Mouse (Mus musculus): Measurements from ENCODE around the gene Cd2bp2. TPM values are rescaled to one million over a fixed set of nuclear protein-coding genes. Genes with fewer than 3 reads are reported as not detected.

Gene Cd2bp2
- total RNA-seq, 2 experiments from 2014 or later: 81.4 to 89.5 TPM

DNA sequence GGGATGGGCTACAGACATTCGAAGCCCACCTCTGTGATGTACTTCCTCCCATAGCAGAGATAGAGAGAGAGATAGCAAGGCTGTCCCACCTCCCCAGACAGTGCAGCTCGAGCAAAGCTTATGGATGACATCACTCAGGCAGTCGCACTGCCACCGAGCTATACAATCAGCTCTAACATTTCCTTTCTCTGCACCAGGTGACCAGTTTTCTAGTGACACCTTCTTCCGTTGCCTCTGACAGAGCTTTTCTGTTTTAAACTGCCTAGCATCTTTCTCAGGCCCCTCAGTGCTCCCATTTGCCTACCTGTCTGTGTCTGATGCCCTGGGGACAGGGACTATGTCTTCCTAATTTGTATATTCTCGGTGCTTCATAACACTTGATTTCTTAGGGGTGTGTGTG lies 24.6 kb upstream of the Cd2bp2 start:
- intact Hi-C loops (cut with DNase I): no loop called here
- DNase-seq (ENCODE audit: low spot score in 2 of 2): no peak

DNA sequence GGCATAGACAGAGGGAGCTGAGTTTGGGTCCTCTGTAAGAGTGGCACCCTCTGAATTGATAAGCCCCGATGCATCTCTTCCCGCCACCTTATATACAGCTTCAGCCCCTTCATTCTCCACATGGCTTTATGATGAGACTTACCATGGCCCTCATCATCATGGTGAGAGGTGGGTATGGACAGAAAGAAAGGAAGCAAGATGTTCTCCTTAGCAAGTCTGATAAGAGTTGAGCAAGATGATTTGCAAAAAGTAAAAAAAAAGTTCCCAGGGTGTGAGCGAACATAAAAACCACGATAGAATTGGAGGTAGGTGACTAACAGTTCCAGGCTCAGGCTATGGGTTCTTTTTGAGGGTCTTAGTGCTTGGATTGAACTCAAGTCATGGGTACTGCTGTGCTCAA lies 22.8 kb upstream of the Cd2bp2 start:
- intact Hi-C loops (cut with DNase I): no loop called here

DNA sequence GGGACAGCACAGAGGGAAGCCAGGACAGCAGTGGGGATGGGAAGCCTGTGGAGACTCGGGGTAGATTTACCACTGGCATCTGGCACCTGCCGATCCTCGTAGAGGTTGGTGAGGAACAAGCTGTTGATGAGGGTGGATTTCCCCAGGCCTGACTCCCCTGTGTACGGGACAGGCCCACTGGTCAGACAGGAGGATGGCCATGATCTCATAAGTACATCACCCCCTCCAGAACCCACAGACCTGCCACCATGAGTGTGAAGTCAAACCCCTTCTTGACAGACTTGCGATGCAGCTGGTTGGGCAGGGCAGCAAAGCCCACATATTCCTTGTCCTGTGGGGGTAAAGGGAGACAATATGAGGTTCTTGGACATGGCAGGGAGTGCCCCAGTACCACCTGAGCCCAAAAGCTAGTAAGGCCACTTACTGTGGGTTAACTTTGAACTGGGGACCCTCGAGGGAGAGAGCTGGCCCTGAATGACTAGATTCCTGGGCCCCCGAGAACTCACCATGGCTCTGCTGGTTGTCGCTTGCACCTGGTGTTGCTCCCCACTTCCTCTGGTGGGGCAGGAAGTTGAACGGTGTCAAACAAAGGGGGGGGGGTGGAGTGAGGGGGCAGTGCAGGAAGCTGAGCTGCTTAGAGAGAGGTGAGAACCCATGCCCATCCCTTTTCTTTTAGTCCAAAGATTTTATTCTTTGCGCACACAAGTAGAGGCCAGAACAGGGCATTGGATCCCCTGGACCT lies 22.2 kb upstream of the Cd2bp2 start:
- DNase-seq (ENCODE audit: low spot score in 2 of 2): no peak
- intact Hi-C loops (cut with DNase I): no loop called here

More for the DNA sequence above, 22.8 kb upstream of the Cd2bp2 start:
- DNase-seq (ENCODE audit: low spot score in 2 of 2): no peak

DNA sequence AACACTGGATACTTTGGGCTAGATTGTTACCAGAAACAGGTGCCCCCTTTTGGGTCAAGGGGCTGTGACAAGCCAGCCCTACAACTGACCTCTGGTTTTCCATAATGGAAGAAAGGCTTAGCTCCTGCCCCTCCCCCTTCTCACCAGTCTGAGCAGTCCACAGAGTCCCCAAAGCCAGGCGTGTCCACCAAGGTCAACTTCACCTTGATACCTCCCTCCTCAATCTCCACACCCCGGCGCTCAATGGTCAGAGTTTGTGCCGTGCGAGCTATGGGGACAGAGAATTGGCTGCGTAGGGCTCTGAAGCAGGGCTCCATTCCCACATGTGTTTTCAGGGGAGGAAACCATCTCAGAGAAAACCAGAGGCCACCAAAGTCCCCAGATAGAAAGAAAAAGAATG lies 21.6 kb upstream of the Cd2bp2 start:
- intact Hi-C loops (cut with DNase I): no loop called here
- no peak for DNase-seq (ENCODE audit: low spot score in 2 of 2)

DNA sequence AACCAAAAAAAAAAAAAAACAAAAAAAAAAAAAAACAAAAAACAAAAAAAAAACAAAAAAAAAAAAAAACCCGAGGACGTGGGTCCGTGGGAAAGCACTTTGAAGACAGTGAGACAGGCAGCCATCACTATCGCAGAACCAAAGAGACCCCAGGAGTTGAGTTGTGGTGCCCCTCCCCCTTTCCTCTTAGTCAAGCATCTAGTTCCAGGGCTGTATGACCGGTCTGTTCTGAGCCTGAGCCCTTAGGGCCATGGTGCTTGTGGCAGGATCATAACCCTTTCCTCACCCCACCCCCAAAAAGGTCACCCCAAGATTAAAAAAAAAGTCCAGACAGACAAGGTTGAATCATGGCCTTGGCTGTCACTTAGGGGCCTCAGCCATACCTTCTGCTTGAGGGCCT lies 20.5 kb upstream of the Cd2bp2 start:
- no peak for DNase-seq (ENCODE audit: low spot score in 2 of 2)

DNA sequence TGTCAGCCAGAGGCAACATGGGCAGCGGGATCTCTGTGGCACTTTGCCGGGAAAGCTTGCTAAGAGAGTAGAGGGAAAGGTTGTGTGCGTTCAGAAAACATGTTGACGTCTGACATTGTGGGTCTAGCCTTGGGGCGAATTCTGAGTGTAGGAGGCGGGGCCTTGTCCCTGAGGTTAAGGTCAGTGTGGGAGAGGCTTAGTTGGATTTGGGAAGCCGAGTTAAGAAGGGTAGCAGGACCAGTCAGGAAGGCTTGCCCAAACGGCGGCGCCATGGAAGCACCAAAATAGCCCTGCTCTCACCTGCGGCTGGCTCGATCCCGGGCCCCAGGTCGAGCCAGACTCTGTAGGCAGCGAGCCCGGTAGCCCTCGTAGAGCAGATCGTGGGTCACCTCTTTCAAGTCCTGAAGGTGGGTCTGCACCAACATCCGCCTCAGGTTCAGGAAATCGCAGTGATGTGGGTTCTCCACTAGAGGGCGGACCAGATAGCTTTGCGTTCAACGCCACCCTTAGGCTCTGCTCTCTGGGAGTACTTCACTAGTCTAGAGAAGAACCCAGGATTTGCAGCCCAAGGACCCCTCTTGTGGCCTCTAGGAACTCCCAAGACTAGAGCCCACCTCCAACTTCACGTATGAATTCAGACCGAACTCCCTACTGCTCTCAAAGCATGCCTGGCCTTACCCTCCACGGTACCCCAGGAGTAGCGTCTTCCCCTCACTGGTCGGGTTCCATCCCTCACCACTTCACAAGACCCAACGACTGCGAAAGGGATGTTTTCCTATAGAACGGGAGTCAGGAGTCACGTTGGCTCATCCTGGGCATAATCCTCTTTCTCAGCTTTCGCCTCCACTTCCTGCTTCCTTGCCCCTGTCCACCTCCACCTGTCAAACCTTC lies 19.4 kb upstream of the Cd2bp2 start:
- DNase-seq (ENCODE audit: low spot score in 2 of 2): peak in 1 of 2 experiments; percentile 42
- intact Hi-C loops (cut with DNase I): no loop called here

More for the DNA sequence above, 20.5 kb upstream of the Cd2bp2 start:
- intact Hi-C loops (cut with DNase I): no loop called here

DNA sequence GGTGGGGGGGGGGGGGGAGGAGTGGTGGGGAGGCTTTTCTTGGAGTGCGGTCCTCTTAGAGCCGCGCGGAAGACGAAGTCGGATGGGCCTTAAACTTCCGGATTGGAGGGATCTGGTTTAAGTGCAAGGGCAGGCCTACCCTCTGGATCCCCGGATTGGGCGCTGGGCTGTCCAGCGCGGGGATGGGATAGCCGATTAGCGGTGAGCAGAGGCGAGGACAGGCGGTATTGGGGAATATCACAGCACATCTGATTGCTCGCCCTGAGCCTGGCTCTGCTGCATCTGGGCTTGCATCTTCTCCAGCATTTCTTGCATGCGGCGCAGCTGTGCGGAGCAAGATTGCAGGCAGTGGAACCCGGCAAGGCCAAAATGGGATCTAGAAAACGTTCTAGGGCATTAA lies 18.7 kb upstream of the Cd2bp2 start:
- intact Hi-C loops (cut with DNase I): no loop called here
- no peak for DNase-seq (ENCODE audit: low spot score in 2 of 2)

DNA sequence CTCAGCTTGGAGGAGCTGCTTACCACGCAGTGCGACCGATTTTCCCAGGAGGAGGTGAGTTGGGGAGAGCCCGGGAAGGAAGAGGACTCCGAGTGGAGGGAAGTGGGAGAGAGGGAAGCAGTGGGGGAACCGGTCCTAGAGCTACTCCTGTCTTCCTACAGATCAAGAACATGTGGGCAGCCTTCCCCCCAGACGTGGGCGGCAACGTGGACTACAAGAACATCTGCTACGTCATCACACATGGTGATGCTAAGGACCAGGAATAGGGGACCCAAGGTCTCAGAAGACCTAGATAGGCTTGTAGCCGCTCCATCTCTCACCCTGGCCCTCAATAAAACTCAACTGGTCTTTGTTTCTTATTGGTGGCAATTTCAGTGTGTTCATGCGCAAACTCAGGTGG lies 18.1 kb upstream of the Cd2bp2 start:
- intact Hi-C loops (cut with DNase I): no loop called here
- no peak for DNase-seq (ENCODE audit: low spot score in 2 of 2)

DNA sequence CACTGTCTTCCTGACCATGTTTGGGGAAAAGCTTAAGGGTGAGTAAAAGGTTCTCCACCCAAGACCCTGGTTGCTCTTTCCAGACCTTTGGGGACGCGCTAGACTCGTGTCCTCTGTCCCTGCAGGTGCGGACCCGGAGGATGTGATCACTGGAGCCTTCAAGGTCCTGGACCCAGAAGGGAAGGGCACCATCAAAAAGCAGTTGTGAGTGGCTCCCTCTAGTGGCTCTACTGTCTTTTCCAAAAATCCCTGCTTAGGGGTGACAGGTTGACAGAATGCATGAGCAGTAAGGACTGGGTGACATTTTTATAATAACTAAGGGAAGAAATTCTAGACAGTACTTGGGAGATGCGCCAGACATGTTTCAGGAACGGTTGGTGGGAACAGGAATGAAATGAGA lies 17.6 kb upstream of the Cd2bp2 start:
- DNase-seq (ENCODE audit: low spot score in 2 of 2): no peak
- intact Hi-C loops (cut with DNase I): no loop called here

DNA sequence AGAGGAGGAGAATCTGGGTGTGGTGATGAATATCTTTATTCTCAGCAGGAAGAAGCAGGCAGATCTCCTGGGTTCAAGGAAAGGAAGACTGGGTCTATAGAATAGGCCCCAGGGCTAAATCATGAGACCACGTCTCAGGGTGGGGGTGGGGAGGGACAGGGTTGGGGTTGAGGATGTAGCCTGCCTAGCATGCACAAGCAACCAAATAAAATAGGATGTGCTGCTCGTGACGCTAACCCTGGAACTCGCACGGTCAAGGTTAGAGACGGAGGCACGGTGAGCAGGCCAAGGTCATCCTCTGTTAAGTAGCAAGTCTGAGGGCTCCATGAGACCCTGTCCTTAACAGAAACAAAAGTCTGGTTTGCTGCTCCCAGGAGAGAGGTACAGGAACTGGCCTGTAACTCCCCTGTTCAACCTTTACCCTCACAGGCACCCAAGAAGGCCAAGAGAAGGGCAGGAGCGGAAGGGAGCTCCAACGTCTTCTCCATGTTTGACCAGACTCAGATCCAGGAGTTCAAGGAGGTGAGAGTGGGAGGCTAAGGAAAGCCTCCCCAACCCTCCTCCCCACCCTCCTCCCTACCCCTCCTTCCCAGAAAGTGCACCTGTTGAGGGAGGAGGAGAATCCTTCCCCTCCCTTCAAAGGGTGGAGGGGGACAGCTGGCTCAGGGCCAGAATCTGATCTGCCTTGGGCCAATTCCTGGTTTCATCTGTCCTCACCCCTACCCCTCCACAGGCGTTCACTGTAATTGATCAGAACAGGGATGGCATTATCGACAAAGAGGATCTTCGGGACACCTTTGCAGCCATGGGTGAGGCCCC lies 16.8 kb upstream of the Cd2bp2 start:
- intact Hi-C loops (cut with DNase I): no loop called here
- DNase-seq (ENCODE audit: low spot score in 2 of 2): no peak

DNA sequence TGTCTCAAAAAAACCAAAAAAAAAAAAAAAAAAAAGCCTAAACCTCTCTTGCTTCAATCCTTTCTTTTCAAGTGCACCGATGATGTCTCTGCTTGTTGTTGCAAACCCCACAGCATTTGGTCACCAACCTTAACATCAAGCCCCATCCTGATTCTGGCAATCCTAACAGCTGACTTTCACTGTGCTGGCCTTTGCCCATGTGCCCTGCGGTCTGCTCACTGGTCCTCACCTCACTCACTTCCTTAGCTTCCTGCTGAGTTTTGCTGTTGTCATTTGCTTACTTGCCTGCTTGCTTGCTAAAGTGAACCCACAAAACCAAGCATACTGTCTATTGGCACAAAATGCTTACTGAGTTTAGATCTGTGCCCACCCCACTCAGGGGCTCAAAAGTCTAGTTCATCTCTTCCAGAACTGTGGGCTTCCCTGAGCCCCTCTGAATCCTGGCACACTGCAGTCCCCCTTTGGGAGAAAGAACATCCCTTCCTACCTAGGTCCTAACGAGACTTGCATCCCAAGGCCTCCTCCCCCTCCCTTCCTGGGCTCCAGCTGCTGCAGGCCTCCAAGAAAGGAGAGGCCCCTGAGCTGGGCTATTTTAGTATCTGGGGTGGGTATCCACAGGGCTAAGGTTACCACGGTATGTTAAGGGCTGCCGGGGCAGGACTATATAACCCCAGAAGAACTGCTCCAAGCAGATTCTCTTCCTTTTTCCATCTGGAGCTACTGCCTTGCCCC lies 15.3 kb upstream of the Cd2bp2 start:
- no peak for DNase-seq (ENCODE audit: low spot score in 2 of 2)
- intact Hi-C loops (cut with DNase I): no loop called here

DNA sequence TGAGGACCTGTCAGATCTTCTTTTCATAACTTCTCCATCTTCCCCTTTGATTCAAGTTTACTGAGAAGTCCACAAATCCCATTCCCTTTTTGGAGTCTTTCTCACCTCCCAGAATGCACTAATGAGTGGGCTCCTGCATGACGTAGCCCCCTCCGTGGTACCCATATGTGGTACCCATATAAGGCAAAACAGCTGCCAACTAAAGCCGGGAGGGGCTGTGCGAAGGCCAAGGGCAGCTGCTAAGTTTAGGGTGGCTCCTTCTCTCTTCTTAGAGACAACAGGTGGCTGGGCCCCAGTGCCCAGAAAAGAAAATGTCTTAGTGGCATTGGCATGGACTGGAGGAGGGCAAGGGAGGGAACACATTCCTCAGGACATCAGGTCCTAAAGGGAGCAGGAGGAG lies 14.4 kb upstream of the Cd2bp2 start:
- intact Hi-C loops (cut with DNase I): no loop called here

DNA sequence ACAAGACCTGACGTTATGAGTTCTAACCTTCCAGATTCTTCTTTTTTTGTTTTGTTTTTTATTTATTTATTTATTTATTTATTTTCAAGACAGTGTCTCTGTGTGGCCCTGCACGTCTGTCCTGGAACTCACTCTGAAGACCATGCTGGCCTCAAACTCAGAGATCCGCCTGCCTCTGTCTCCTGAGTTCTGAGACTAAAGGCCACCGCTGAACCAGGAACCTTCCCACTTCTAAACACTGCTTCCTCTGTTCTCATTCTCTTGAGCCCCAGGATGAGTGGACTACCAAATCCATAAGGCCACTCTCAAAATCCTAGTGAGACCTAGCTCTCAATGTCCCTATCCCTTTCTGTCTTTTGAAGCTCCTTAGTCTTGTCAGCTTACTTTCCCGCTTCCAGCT lies 14.0 kb upstream of the Cd2bp2 start:
- DNase-seq (ENCODE audit: low spot score in 2 of 2): no peak
- intact Hi-C loops (cut with DNase I): no loop called here

More for the DNA sequence above, 14.4 kb upstream of the Cd2bp2 start:
- DNase-seq (ENCODE audit: low spot score in 2 of 2): no peak

DNA sequence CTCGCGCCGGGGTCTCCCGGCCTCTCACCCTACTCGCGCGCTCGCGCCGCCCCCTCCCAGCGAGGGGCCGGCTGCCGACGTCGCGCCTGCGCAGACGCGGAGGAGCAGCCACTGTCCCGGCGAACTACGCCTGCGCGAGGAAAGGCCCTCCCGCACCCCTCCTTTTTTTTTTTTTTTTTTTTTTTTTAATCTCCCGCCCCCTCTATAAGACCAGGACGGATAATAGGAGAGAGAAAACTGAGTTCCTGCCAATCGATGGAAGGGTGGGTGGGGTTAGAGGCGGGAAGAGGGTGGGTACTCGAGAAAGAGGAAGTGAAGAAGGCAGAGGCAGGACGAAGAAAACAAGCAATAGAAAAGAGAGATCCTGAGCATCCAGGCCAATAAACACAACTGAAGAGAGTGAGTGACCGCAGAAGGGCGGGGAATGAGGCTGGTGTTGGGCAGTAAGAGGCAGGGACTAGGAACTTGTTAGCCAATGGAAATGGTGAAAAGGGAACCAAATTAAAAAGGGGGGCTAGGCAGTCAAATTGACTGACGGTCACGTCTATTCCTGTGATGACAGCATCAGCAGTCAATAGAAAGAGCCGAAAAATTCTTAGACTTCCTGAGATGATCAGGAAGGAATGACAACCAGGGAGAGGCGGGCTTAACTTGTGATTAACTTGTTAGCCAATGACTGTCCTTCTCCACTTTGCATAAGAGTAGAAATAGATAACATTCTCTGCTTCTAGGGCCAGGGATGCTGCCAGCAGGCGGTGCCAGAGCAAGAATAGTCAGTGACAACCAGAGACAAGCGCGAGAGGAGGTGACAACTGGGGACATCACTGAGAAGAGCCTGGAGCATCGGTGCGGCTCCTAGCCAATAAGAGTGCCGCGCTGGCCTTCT lies 12.9 kb upstream of the Cd2bp2 start, which contains the start of gene Mylpf:
Mylpf (plus strand) TSS at position 338 of the 886 bp plus-strand sequence.
- intact Hi-C loops (cut with DNase I): no loop called here
- DNase-seq (ENCODE audit: low spot score in 2 of 2): peak; percentile 88 to 90

DNA sequence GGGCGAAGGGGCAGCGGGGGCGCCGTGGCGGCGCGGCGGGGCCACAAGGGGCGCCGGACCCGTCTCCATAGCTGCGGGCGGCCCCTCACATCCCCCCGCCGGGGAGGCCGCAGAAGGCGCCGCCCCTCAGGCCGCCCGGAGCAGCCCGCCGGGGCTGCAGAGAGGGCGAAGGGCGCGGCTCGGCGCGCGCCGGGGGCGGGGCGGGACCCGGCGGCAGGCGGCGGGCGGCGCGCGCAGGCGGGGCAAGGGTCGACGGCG lies 12.4 kb upstream of the Cd2bp2 start, which contains the start of gene Tbc1d10b:
Tbc1d10b (minus strand) TSS at position 174 of the 258 bp plus-strand sequence.
- intact Hi-C loops (cut with DNase I): no loop called here
- DNase-seq (ENCODE audit: low spot score in 2 of 2): no peak

DNA sequence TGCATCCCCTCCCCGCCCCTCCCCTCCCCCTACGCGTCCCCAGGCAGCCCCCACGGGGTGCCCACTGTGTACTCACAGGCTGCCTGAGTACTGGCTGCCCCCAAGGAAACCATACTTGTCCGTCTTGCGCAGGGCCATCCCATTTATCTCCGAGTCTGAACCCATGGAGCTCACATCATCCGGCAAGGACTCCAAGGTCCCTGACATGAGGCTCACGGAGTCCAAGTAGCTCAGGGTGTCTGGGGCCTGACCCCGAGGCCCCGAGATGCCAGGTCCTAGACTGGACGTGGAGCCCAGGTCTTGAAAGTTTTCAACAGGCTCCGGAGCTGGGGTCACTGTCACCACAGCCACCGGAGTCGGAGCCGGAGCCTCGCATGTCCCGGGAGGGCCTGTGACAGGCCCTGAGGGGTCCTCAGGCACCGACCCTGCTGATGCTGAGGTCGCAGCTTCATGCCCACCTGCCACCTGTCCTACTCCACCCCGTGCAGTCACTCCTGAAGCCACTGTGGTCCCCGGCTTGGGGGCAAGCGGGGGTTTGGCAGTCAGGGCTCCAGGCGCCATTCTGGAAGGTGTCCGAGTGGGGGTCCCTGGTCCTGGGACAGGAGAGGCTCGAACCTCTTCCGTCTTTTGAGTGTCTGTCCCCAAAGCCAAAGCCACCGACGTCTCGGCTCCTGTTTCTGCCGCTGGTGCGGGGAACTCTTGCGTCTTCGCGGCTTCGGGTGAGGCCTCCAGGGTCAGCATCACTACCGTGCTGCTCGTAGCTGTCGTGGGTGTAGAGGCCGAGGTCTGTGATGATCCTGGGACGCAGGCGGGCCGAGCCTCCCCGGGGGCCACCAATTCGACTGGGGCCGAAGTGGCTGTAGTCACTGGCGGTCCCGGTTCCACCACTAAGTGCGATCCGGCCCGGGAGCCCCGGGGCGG lies 11.8 kb upstream of the Cd2bp2 start:
- DNase-seq (ENCODE audit: low spot score in 2 of 2): peak in 1 of 2 experiments; percentile 52
- intact Hi-C loops (cut with DNase I): no loop called here

DNA sequence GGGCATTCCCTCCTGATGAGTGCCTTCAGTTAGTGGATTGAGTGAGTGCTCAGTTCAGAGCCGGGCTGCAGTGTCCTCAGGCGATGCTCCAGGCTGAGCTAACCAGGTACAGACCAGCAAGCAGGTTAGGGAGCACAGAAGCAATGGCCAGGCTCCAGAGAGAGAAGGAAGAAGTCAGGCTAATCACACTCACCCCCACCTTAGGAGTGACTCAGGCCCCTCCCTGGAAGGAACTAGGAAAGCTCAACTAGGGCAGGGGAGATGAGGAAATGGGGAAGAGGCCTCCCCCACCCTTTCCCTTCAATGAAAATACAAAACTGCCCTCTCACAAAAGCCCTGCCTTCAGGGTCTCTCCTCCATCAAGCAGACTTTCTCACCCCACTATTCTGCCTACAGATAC lies 10.8 kb upstream of the Cd2bp2 start:
- no peak for DNase-seq (ENCODE audit: low spot score in 2 of 2)
- intact Hi-C loops (cut with DNase I): no loop called here

DNA sequence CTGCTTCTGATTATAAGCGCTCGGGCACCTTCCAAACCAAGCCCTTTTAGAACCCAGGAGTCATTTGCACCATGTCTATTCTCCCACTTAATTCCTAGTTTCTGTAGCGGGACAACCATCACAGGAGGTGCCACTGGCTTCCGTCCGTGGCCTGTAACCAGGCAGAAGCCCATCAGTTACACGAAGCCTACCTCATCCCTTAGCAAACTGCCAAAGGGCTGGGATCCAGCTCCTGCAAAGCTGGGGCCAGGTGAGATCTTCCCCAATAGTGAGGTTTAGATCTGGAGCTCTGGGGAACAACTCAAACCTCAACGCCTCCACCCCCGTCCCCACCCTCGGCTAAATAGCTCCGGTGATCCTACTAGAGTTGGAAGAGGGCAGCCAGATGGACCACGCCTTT lies 634 bp upstream of the Cd2bp2 start:
- intact Hi-C loops (cut with DNase I): no loop called here
- no peak for DNase-seq (ENCODE audit: low spot score in 2 of 2)

All from left cerebral cortex, postnatal 36 days (tissue).